Mouse (Mus musculus): ENCODE data around the gene Sec61g. TPM values are rescaled to one million over a fixed set of nuclear protein-coding genes. Genes with fewer than 3 reads are reported as not detected.

Gene Sec61g
- polyA plus RNA-seq (2012; rRNA removed; ENCODE audit: low replicate concordance) = 4.1 and 11.9 TPM in 2 replicates

DNA sequence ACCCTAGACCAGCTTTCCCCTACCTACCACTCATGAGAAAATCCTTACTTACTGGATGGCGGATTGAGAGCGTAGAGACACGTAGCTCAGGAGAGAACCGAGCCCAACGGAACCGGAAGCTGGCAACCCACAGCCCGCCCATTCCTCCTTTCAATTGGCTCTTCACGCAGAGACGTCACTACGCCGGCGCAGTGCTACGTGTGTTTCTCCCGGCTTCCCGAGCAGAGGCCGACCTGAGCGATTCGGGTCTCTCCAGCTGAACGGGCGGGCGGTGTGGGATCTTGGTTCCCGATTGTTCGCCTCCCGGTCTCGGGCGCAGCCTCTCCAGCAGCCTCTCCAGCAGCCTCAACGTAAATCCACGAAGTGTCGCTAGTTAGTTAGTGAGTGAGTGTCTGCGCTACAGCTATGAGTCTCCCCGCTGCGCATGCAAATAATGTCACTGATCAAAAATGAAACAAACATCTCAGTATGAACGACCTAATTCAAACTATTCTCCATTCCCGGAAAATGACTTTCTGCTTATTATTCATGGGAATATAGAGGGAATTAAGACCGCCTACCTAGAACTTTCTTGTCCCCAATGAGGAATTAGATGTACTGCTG lies at the start of gene Sec61g:
Sec61g (minus strand) TSS at position 433 of the 603 bp plus-strand sequence.

Other genes with a start within 250 kb of the Sec61g start
- gene Egfr, start 243.7 kb upstream of the Sec61g start, polyA plus RNA-seq (2012; rRNA removed; ENCODE audit: low replicate concordance) = 65.8 and 170 TPM in 2 replicates